Mouse (Mus musculus) erythroblast, embryonic 14.5 days (primary cell): ENCODE results near the gene Rbfox1.

Source experiments
- GATA1 ChIP-seq: IDR thresholded peaks from 2 replicates; pipeline ENCODE4 v1.6.1; 2012; ENCODE audit warnings: low read length, inconsistent platforms, mixed read lengths
- TAL1 ChIP-seq: IDR thresholded peaks from 3 replicates; pipeline ENCODE4 v1.6.1; 2012; ENCODE audit warnings: low read length, inconsistent platforms, mixed read lengths

GRCm38 (mm10) chr16:6479616-6480410 is 594.7 kb downstream of the Rbfox1 start:
- no peak for TF ChIP-seq TAL1
- no peak for TF ChIP-seq GATA1
